ENCODE assay signal across 8 mouse cellular contexts in genomic region chr14:25693888-25694568, GRCm38 (mm10). TPM values are rescaled to one million over a fixed set of nuclear protein-coding genes. Genes with fewer than 3 reads are reported as not detected.
DNase-seq lines count a peak whose midpoint lies in the region; ATAC-seq and TF ChIP-seq lines count a peak whose summit lies in the region.

Gene Ppif (plus strand): TSS chr14:25694154.

- peak; percentile 99 for DNase-seq in gastrocnemius, postnatal 10 days
- peak; percentile 98 for DNase-seq in induced T-regulatory cell, adult 2 months (ENCODE audit: low read depth)
- DNase-seq in left cerebral cortex, adult 9 months (ENCODE audit: low spot score in 2 of 2), result peak; percentile 89 to 96
- DNase-seq in right cerebral cortex, postnatal 14 days, result peak; percentile 97
- DNase-seq in urinary bladder, postnatal 36 days (ENCODE audit: low spot score in 2 of 2), result peak; percentile 95 to 96

- peak; percentile 95 for ATAC-seq in activated CD4-positive, CD25-positive, alpha-beta regulatory T cell, adult 4 months
- peak; percentile 92 for ATAC-seq in megakaryocyte progenitor cell, adult 5-6 weeks (replicated peaks; ENCODE audit: poor library complexity)

- no peak within 1 kb of the TSS for H3K27ac ChIP-seq in cortical plate, adult 2 months (ENCODE audit: insufficient read depth, low read length)

- H3K4me3 ChIP-seq in cortical plate, adult 2 months (ENCODE audit: insufficient read depth, low read length), result peak within 1 kb of the TSS; percentile 91

- TF ChIP-seq POLR2A in cortical plate, adult 2 months (IDR thresholded peaks at IDR 0.05; ENCODE audit: extremely low read depth, insufficient read depth, low read length), result peak; percentile 69; the same call in 1 of the 2 replicates

- peak; percentile 88 for TF ChIP-seq CTCF in cortical plate, adult 2 months (IDR thresholded peaks at IDR 0.05; ENCODE audit: extremely low read depth, insufficient read depth, low read length)

- no peaks in the 10 kb centered on the region; the same call in none of the 2 replicates for H3K4me1 ChIP-seq in cortical plate, adult 2 months (ENCODE audit: control insufficient read depth, insufficient read depth, low read length)

RNA-seq across cellular contexts. Expression of gene Ppif, which starts in this region (rescaled TPM):
- polyA plus RNA-seq in activated CD4-positive, CD25-positive, alpha-beta regulatory T cell, adult 4 months (2017; shearing (Covaris generic)), result 10 to 100 TPM; 23.8 to 28.5 TPM
- polyA plus RNA-seq in cortical plate, adult 2 months (2012; rRNA removed), result 49.4 and 51.7 TPM in 2 replicates
- total RNA-seq in gastrocnemius, postnatal 10 days (2021), result 10 to 100 TPM; 35.7 to 39.2 TPM
- 87.8 and 114 TPM in 2 replicates for total RNA-seq in megakaryocyte progenitor cell, adult 5-6 weeks (2015)
- total RNA-seq in megakaryocyte progenitor cell, adult 5-6 weeks (2017), result 20.4 and 31.9 TPM in 2 replicates
